11 mouse cellular contexts compared by ENCODE assay signal in the genomic region with DNA sequence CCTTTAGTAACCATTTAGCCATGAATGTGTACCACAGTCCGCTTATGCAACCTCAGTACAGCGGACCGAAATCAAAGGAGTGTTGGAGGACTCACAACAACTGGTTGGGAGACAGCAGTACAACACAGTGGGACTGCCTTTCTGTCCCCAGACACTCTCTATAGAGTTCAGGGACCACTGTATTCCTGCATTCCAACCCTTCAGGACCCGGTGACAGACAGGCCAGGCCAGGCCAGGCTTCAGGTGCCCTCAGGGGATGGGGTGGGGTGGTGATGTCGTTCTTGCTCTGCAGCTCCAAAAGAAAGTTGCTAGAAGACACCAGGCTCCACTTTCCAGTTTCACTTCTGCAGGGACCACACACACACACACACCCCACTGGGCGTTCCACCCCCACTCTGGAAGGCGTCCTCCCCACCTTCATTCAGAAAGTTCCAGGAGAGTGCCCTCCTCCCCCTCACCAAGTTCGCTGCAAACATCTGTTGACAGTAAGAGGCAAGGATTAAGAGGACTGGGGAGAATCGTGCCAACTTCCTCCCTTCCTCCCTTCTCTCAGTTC. TPM values are rescaled to one million over a fixed set of nuclear protein-coding genes. Genes with fewer than 3 reads are reported as not detected.
DNase-seq lines count a peak whose midpoint lies in the region; ATAC-seq and TF ChIP-seq lines count a peak whose summit lies in the region.
"Had no signal": no experiment of that assay in that cellular context is flagged by ENCODE, and none has a peak within 500 bp of the region (broad histone marks: within the 10 kb centered on the region; RNA-seq: fewer than 3 reads in every experiment).

No protein-coding gene starts in this region.

- peak overlapping the region; percentile 55 for H3K4me2 ChIP-seq in heart, embryonic 12.5 days
- no peak overlapping the region for H3K4me2 ChIP-seq in midbrain, embryonic 16.5 days (ENCODE audit: low read length)
- H3K4me2 ChIP-seq in stomach, embryonic 15.5 days, result peak overlapping the region; percentile 13
- no peak overlapping the region for H3K4me2 ChIP-seq in hindbrain, postnatal 0 days (ENCODE audit: low read depth, low read length)
- H3K4me2 ChIP-seq: liver, embryonic 15.5 days had no signal

- H3K27me3 ChIP-seq in heart, embryonic 12.5 days (replicated peaks), result no peaks in the 10 kb centered on the region
- H3K27me3 ChIP-seq in midbrain, embryonic 10.5 days (ENCODE audit: low read depth, poor library complexity, severe bottlenecking), result no peaks in the 10 kb centered on the region
- no peaks in the 10 kb centered on the region for H3K27me3 ChIP-seq in midbrain, embryonic 16.5 days (ENCODE audit: control insufficient read depth, insufficient read depth, low read depth, low read length)
- no peaks in the 10 kb centered on the region for H3K27me3 ChIP-seq in stomach, embryonic 15.5 days (replicated peaks)
- no peaks in the 10 kb centered on the region for H3K27me3 ChIP-seq in hindbrain, postnatal 0 days (ENCODE audit: insufficient read depth, low read length)
- H3K27me3 ChIP-seq: liver, embryonic 15.5 days had no signal

- peak overlapping the region; percentile 74; the same call in 1 of the 2 replicates for H3K27ac ChIP-seq in heart, embryonic 12.5 days (ENCODE audit: poor library complexity, severe bottlenecking)
- H3K27ac ChIP-seq in midbrain, embryonic 10.5 days (replicated peaks), result peak overlapping the region; percentile 19; the same call in 1 of the 2 replicates
- no peak overlapping the region for H3K27ac ChIP-seq in midbrain, embryonic 16.5 days (ENCODE audit: low read length)
- H3K27ac ChIP-seq in stomach, embryonic 15.5 days, result no peak overlapping the region
- no peak overlapping the region for H3K27ac ChIP-seq in hindbrain, postnatal 0 days
- H3K27ac ChIP-seq: layer of hippocampus, adult 2 months; liver, embryonic 15.5 days had no signal

- peak; percentile 41; the same call in 1 of the 2 replicates for ATAC-seq in heart, embryonic 12.5 days (ENCODE audit: insufficient number of reproducible peaks, low FRiP score)
- no peak for ATAC-seq in midbrain, embryonic 16.5 days
- ATAC-seq in erythroblast, adult 5-6 weeks (replicated peaks; ENCODE audit: low FRiP score, poor library complexity, severe bottlenecking), result 0 out of 2 replicates have a peak, but pooled peaks have one; percentile 24
- ATAC-seq in stomach, embryonic 15.5 days (ENCODE audit: insufficient read depth, low FRiP score, low read depth), result no peak
- ATAC-seq in hindbrain, postnatal 0 days, result no peak

- H3K9me3 ChIP-seq in heart, embryonic 12.5 days (replicated peaks), result no peaks in the 10 kb centered on the region
- no peaks in the 10 kb centered on the region for H3K9me3 ChIP-seq in midbrain, embryonic 10.5 days (replicated peaks)
- H3K9me3 ChIP-seq in midbrain, embryonic 16.5 days (replicated peaks; ENCODE audit: control insufficient read depth, low read length, poor library complexity, severe bottlenecking), result no peaks in the 10 kb centered on the region
- no peaks in the 10 kb centered on the region for H3K9me3 ChIP-seq in stomach, embryonic 15.5 days
- no peaks in the 10 kb centered on the region for H3K9me3 ChIP-seq in hindbrain, postnatal 0 days (ENCODE audit: low read length)
- H3K9me3 ChIP-seq: liver, embryonic 15.5 days had no signal

- intact Hi-C loops in heart, postnatal 25 days (cut with DNase I), result no loop called here

- TF ChIP-seq CTCF in hindbrain, postnatal 0 days (IDR thresholded peaks at IDR 0.05; ENCODE audit: low read depth), result no peak

- H3K4me1 ChIP-seq in heart, embryonic 12.5 days (replicated peaks), result peaks cover 21% of the 10 kb centered on the region
- peaks cover 15% of the 10 kb centered on the region for H3K4me1 ChIP-seq in midbrain, embryonic 10.5 days
- no peaks in the 10 kb centered on the region for H3K4me1 ChIP-seq in midbrain, embryonic 16.5 days (ENCODE audit: control insufficient read depth, insufficient read depth, low read length)
- peaks cover 9% of the 10 kb centered on the region; the same call in 1 of the 2 replicates for H3K4me1 ChIP-seq in stomach, embryonic 15.5 days
- no peaks in the 10 kb centered on the region for H3K4me1 ChIP-seq in hindbrain, postnatal 0 days (ENCODE audit: insufficient read depth, low read length)

- H3K4me3 ChIP-seq in heart, embryonic 12.5 days, result peak overlapping the region; percentile 9; the same call in 1 of the 2 replicates
- H3K4me3 ChIP-seq in midbrain, embryonic 10.5 days, result no peak overlapping the region
- no peak overlapping the region for H3K4me3 ChIP-seq in midbrain, embryonic 16.5 days (ENCODE audit: low read depth, low read length)
- no peak overlapping the region for H3K4me3 ChIP-seq in stomach, embryonic 15.5 days (replicated peaks)
- H3K4me3 ChIP-seq in hindbrain, postnatal 0 days (ENCODE audit: low read length), result no peak overlapping the region
- H3K4me3 ChIP-seq: erythroblast, embryonic 14.5 days; layer of hippocampus, adult 2 months; liver, embryonic 15.5 days had no signal

- 32% methylated on average over 9 of the region's 9 CpGs for WGBS in heart, embryonic 12.5 days
- WGBS in midbrain, embryonic 10.5 days, result 33% methylated on average over 9 of the region's 9 CpGs
- WGBS in midbrain, embryonic 16.5 days, result 31% methylated on average over 9 of the region's 9 CpGs
- WGBS in stomach, embryonic 15.5 days, result 34% methylated on average over 9 of the region's 9 CpGs
- 38% methylated on average over 9 of the region's 9 CpGs for WGBS in hindbrain, postnatal 0 days

- no peak overlapping the region; the same call in 1 of the 2 replicates for H3K9ac ChIP-seq in heart, embryonic 12.5 days
- no peak overlapping the region for H3K9ac ChIP-seq in midbrain, embryonic 16.5 days (ENCODE audit: low read depth, low read length)
- H3K9ac ChIP-seq in stomach, embryonic 15.5 days, result no peak overlapping the region
- H3K9ac ChIP-seq in hindbrain, postnatal 0 days (replicated peaks; ENCODE audit: low read length), result no peak overlapping the region
- H3K9ac ChIP-seq: liver, embryonic 15.5 days had no signal

- no peak for DNase-seq in heart, postnatal 25 days (ENCODE audit: low spot score)
- DNase-seq in midbrain, embryonic 10.5 days (ENCODE audit: low spot score), result no peak
- DNase-seq in urinary bladder, postnatal 25 days (ENCODE audit: low spot score), result no peak
- DNase-seq in hindbrain, postnatal 0 days (ENCODE audit: low spot score), result no peak

- H3K36me3 ChIP-seq in heart, embryonic 12.5 days, result no peaks in the 10 kb centered on the region
- H3K36me3 ChIP-seq in midbrain, embryonic 10.5 days, result no peaks in the 10 kb centered on the region
- no peaks in the 10 kb centered on the region for H3K36me3 ChIP-seq in midbrain, embryonic 16.5 days (ENCODE audit: control insufficient read depth, insufficient read depth, low read length)
- H3K36me3 ChIP-seq in stomach, embryonic 15.5 days, result no peaks in the 10 kb centered on the region
- H3K36me3 ChIP-seq in hindbrain, postnatal 0 days (ENCODE audit: insufficient read depth, low read length), result no peaks in the 10 kb centered on the region
- H3K36me3 ChIP-seq: liver, embryonic 15.5 days had no signal

RNA-seq across cellular contexts. Expression of gene Sinhcaf, which starts 25.2 kb away (rescaled TPM):
- polyA plus RNA-seq in heart, embryonic 12.5 days (2016; fragmentation: Nextera tagmentation; extraction: Ambion mirVana), result 90.9 and 95.6 TPM in 2 replicates
- total RNA-seq in heart, postnatal 25 days (2021), result 1 to 10 TPM; 4.9 to 5.7 TPM
- 322 and 341 TPM in 2 replicates for polyA plus RNA-seq in midbrain, embryonic 10.5 days (2016; fragmentation: Nextera tagmentation; extraction: Ambion mirVana)
- polyA plus RNA-seq in midbrain, embryonic 16.5 days (2015; fragmentation: Nextera tagmentation; extraction: Ambion mirVana), result 30.7 and 46.2 TPM in 2 replicates
- 4.6 and 9.0 TPM in 2 replicates for total RNA-seq in erythroblast, adult 5-6 weeks (2015; ENCODE audit: low replicate concordance)
- total RNA-seq in erythroblast, adult 5-6 weeks (2017; ENCODE audit: low replicate concordance), result 9.0 and 12.8 TPM in 2 replicates
- 87.0 and 90.3 TPM in 2 replicates for polyA plus RNA-seq in stomach, embryonic 15.5 days (2015; fragmentation: Nextera tagmentation; extraction: Ambion mirVana)
- 19.1 and 25.9 TPM in 2 replicates for total RNA-seq in hindbrain, postnatal 0 days (2014; rRNA removed)
- polyA plus RNA-seq in hindbrain, postnatal 0 days (2015; fragmentation: Nextera tagmentation; extraction: Ambion mirVana), result 19.2 and 23.0 TPM in 2 replicates

Comparison
In these comparisons a context has a peak if more than half of its experiments do, and no peak if none do; other contexts are left out.
1. H3K27ac ChIP-seq: peak in heart, embryonic 12.5 days (single experiment) and midbrain, embryonic 10.5 days (single experiment); none in midbrain, embryonic 16.5 days (single experiment), stomach, embryonic 15.5 days (single experiment) and hindbrain, postnatal 0 days (single experiment).
2. ATAC-seq: peak in heart, embryonic 12.5 days (single experiment) and erythroblast, adult 5-6 weeks (single experiment); none in midbrain, embryonic 16.5 days (single experiment), stomach, embryonic 15.5 days (single experiment) and hindbrain, postnatal 0 days (single experiment).
3. H3K4me2 ChIP-seq: peak in heart, embryonic 12.5 days (single experiment) and stomach, embryonic 15.5 days (single experiment); none in midbrain, embryonic 16.5 days (single experiment) and hindbrain, postnatal 0 days (single experiment).